In the genomic region with DNA sequence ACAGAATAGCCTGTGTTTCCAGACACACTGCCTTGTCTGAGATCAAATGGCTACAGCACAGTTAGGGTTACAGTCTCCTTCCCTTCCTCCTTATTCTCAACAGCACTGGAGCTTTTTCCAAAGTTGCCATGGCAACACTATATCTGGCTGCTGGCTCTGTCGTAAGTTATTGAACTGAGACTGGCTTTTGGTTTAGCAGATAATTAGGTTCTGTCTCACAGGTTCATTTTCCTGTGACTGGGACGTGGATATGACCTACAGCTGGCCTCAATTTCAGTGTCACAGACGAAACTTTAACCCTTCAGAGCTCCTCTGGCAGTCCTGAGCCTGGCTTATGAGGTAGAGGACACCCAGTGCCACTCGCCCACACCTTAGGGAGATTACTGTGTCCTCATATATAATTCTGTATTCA, we compare ENCODE assay signal across 8 mouse cellular contexts.
A peak's percentile ranks its signal among the peaks of the same experiment; 100 is the strongest.
DNase-seq lines count a peak whose midpoint lies in the region; ATAC-seq lines count a peak whose summit lies in the region.

No protein-coding gene starts in this region.

- no peak overlapping the region for H3K4me3 ChIP-seq in kidney, embryonic 14.5 days (ENCODE audit: low read length)
- H3K4me3 ChIP-seq in hindbrain, embryonic 16.5 days (ENCODE audit: low read length) = no peak overlapping the region
- H3K4me3 ChIP-seq in midbrain, embryonic 13.5 days (replicated peaks) = no peak overlapping the region

- no peak overlapping the region for H3K4me2 ChIP-seq in kidney, embryonic 14.5 days (replicated peaks; ENCODE audit: low read depth, low read length)
- peak overlapping the region; percentile 34 for H3K4me2 ChIP-seq in hindbrain, embryonic 16.5 days (ENCODE audit: low read length)
- peak overlapping the region; percentile 40 for H3K4me2 ChIP-seq in midbrain, embryonic 13.5 days (replicated peaks)

- DNase-seq in kidney, postnatal 36 days = no peak
- DNase-seq in embryo, embryonic 9.5 days (ENCODE audit: extremely low spot score) = peak; percentile 18
- no peak for DNase-seq in T-cell, adult 2 months (ENCODE audit: low spot score)
- no peak for DNase-seq in thymus, postnatal 25 days

- no peak overlapping the region for H3K9ac ChIP-seq in kidney, embryonic 14.5 days (ENCODE audit: low read depth, low read length)
- H3K9ac ChIP-seq in hindbrain, embryonic 16.5 days (ENCODE audit: low read depth, low read length) = no peak overlapping the region
- H3K9ac ChIP-seq in midbrain, embryonic 13.5 days (replicated peaks) = no peak overlapping the region; the same call in 1 of the 2 replicates

- no peaks in the 10 kb centered on the region for H3K27me3 ChIP-seq in kidney, embryonic 14.5 days (ENCODE audit: control insufficient read depth, insufficient read depth, low read length)
- H3K27me3 ChIP-seq in hindbrain, embryonic 16.5 days (replicated peaks; ENCODE audit: control insufficient read depth, insufficient read depth, low read length) = no peaks in the 10 kb centered on the region
- H3K27me3 ChIP-seq in midbrain, embryonic 13.5 days = no peaks in the 10 kb centered on the region

- 13% methylated on average over 4 of the region's 4 CpGs for WGBS in kidney, embryonic 14.5 days
- WGBS in hindbrain, embryonic 16.5 days = 9% methylated on average over 4 of the region's 4 CpGs
- WGBS in midbrain, embryonic 13.5 days = 7% methylated on average over 4 of the region's 4 CpGs

- H3K27ac ChIP-seq in kidney, embryonic 14.5 days (ENCODE audit: low read depth, low read length) = no peak overlapping the region
- H3K27ac ChIP-seq in hindbrain, embryonic 16.5 days (ENCODE audit: low read depth, low read length) = peak overlapping the region; percentile 76
- peak overlapping the region; percentile 92 for H3K27ac ChIP-seq in midbrain, embryonic 13.5 days

- peaks cover 4% of the 10 kb centered on the region; the same call in 1 of the 2 replicates for H3K4me1 ChIP-seq in kidney, embryonic 14.5 days (ENCODE audit: control insufficient read depth, insufficient read depth, low read length)
- H3K4me1 ChIP-seq in hindbrain, embryonic 16.5 days (ENCODE audit: control insufficient read depth, insufficient read depth, low read depth, low read length) = peaks cover 23% of the 10 kb centered on the region
- peaks cover 36% of the 10 kb centered on the region for H3K4me1 ChIP-seq in midbrain, embryonic 13.5 days (replicated peaks)

- no peaks in the 10 kb centered on the region for H3K36me3 ChIP-seq in kidney, embryonic 14.5 days (ENCODE audit: control insufficient read depth, insufficient read depth, low read length)
- H3K36me3 ChIP-seq in hindbrain, embryonic 16.5 days (ENCODE audit: control insufficient read depth, insufficient read depth, low read length) = no peaks in the 10 kb centered on the region
- H3K36me3 ChIP-seq in midbrain, embryonic 13.5 days = no peaks in the 10 kb centered on the region

- H3K9me3 ChIP-seq in kidney, embryonic 14.5 days (ENCODE audit: control insufficient read depth, low read length) = no peaks in the 10 kb centered on the region
- no peaks in the 10 kb centered on the region for H3K9me3 ChIP-seq in hindbrain, embryonic 16.5 days (ENCODE audit: control insufficient read depth, low read length)
- no peaks in the 10 kb centered on the region for H3K9me3 ChIP-seq in midbrain, embryonic 13.5 days

- ATAC-seq in kidney, embryonic 14.5 days (ENCODE audit: low FRiP score, low TSS enrichment) = peak; percentile 95; the same call in 1 of the 2 replicates
- peak; percentile 94 for ATAC-seq in hindbrain, embryonic 16.5 days
- peak; percentile 93 for ATAC-seq in midbrain, embryonic 13.5 days
- no peak for ATAC-seq in megakaryocyte-erythroid progenitor cell, adult 5-6 weeks (replicated peaks; ENCODE audit: low FRiP score, low TSS enrichment, poor library complexity, severe bottlenecking)
